Mouse (Mus musculus): ENCODE results near the gene Tmprss15.

Tmprss15 gene

GRCm38 (mm10) chr16:79090997-79091396 is at the start of gene Tmprss15:
TSS of gene Tmprss15 (minus strand) at chr16:79091097.
- POLR2A ChIA-PET, result no interaction called here
- CTCF ChIA-PET, result no interaction called here

GRCm38 (mm10) chr16:79114879-79115278 is 24.0 kb upstream of the Tmprss15 start:
- ChIA-PET POLR2A (no interaction called here), CTCF (interaction anchor here in 1 of 4 experiments (0.7 kb wide), 1 partner anchor 15 kb away, joined by 4 read pairs; no protein-coding TSS in a partner anchor)

GRCm38 (mm10) chr16:79109516-79109915 is 18.6 kb upstream of the Tmprss15 start:
- POLR2A ChIA-PET, result no interaction called here

GRCm38 (mm10) chr16:79108969-79109368 is 18.1 kb upstream of the Tmprss15 start:
- ChIA-PET POLR2A (no interaction called here), CTCF (no interaction called here)

More at GRCm38 (mm10) chr16:79109516-79109915, 18.6 kb upstream of the Tmprss15 start:
- CTCF ChIA-PET, result no interaction called here

- CTCF ChIA-PET, result no interaction called here
- POLR2A ChIA-PET, result no interaction called here
These were observed 9.4 kb upstream of the Tmprss15 start for GRCm38 (mm10) chr16:79100325-79100724.

GRCm38 (mm10) chr16:79098321-79098720 is 7.4 kb upstream of the Tmprss15 start:
- CTCF ChIA-PET, result no interaction called here
- POLR2A ChIA-PET, result no interaction called here

GRCm38 (mm10) chr16:79086550-79086949 is 4.3 kb downstream of the Tmprss15 start:
- POLR2A ChIA-PET, result no interaction called here
- CTCF ChIA-PET, result interaction anchor here in 1 of 4 experiments (0.6 kb wide), 1 partner anchor 18 kb away, joined by 3 read pairs; no protein-coding TSS in a partner anchor

- POLR2A ChIA-PET, result no interaction called here
- CTCF ChIA-PET, result no interaction called here
These were observed 27.0 kb downstream of the Tmprss15 start for GRCm38 (mm10) chr16:79063848-79064247.

GRCm38 (mm10) chr16:79058775-79059558 is 31.9 kb downstream of the Tmprss15 start:
- ChIA-PET POLR2A (no interaction called here), CTCF (interaction anchor here in 3 of 4 experiments (0.7 to 1.7 kb wide), 6 partner anchors 89 to 422 kb away, joined by 3 to 7 read pairs (median 3); no protein-coding TSS in a partner anchor)

GRCm38 (mm10) chr16:79032593-79032992 is 58.3 kb downstream of the Tmprss15 start:
- ChIA-PET CTCF (no interaction called here), POLR2A (no interaction called here)

GRCm38 (mm10) chr16:79002812-79003211 is 88.1 kb downstream of the Tmprss15 start:
- CTCF ChIA-PET, result no interaction called here
- POLR2A ChIA-PET, result no interaction called here

- POLR2A ChIA-PET, result no interaction called here
- CTCF ChIA-PET, result no interaction called here
These were observed 89.2 kb downstream of the Tmprss15 start for GRCm38 (mm10) chr16:79001679-79002078.

GRCm38 (mm10) chr16:78976384-78976783 is 114.5 kb downstream of the Tmprss15 start:
- ChIA-PET CTCF (no interaction called here), POLR2A (no interaction called here)

- CTCF ChIA-PET, result no interaction called here
- POLR2A ChIA-PET, result no interaction called here
These were observed 116.8 kb downstream of the Tmprss15 start for GRCm38 (mm10) chr16:78974099-78974498.

GRCm38 (mm10) chr16:78969091-78969731 is 121.7 kb downstream of the Tmprss15 start:
- POLR2A ChIA-PET, result no interaction called here
- CTCF ChIA-PET, result interaction anchor here (0.6 to 1.4 kb wide), 8 partner anchors 28 to 835 kb away, joined by 3 to 7 read pairs (median 3); partner anchors contain the start of gene Chodl (in 1 of the 4)

- POLR2A ChIA-PET, result no interaction called here
- CTCF ChIA-PET, result no interaction called here
These were observed 133.5 kb downstream of the Tmprss15 start for GRCm38 (mm10) chr16:78957434-78957833.

- POLR2A ChIA-PET, result interaction anchor here in 1 of 4 experiments (0.8 kb wide), 1 partner anchor 36 kb away, joined by 4 read pairs; no protein-coding TSS in a partner anchor
These were observed 140.5 kb downstream of the Tmprss15 start for GRCm38 (mm10) chr16:78950359-78950758.

GRCm38 (mm10) chr16:78937755-78938154 is 153.1 kb downstream of the Tmprss15 start:
- POLR2A ChIA-PET, result no interaction called here
- CTCF ChIA-PET, result no interaction called here

More at GRCm38 (mm10) chr16:78950359-78950758, 140.5 kb downstream of the Tmprss15 start:
- CTCF ChIA-PET, result interaction anchor here in 2 of 4 experiments (0.6 kb wide), 2 partner anchors 305 to 573 kb away, joined by 3 read pairs; no protein-coding TSS in a partner anchor

- ChIA-PET CTCF (no interaction called here), POLR2A (no interaction called here)
These were observed 156.6 kb downstream of the Tmprss15 start for GRCm38 (mm10) chr16:78934298-78934697.

GRCm38 (mm10) chr16:78931287-78932025 is 159.4 kb downstream of the Tmprss15 start:
- ChIA-PET POLR2A (no interaction called here), CTCF (interaction anchor here in 1 of 4 experiments (0.8 to 1.3 kb wide), 2 partner anchors 286 to 294 kb away, joined by 3 to 4 read pairs; no protein-coding TSS in a partner anchor)
